Mouse (Mus musculus) embryonic facial prominence, embryonic 11.5 days (tissue): ENCODE results near the gene Arl15. TPM values are rescaled to one million over a fixed set of nuclear protein-coding genes. Genes with fewer than 3 reads are reported as not detected.

Experiments used
- ATAC-seq: fragments of 200-750 bp; cut with Nextera tagmentation; replicated peaks from 2 replicates; pipeline ENCODE4 v1.8.0; 2017; ENCODE audit warnings: low read depth; ENCODE audit not compliant: insufficient number of reproducible peaks, low FRiP score, low TSS enrichment
- DNase-seq: peaks from one replicate; pipeline ENCODE4 v3.0.0-alpha.2; 2015; ENCODE audit warnings: low spot score
- H3K27ac ChIP-seq: fragments of 300-500 bp; sonication (generic); replicated peaks from 2 replicates; pipeline ENCODE4 v1.5.1; 2014; ENCODE audit warnings: mild to moderate bottlenecking, low read depth, low read length, control low read depth
- H3K27me3 ChIP-seq: fragments of 300-500 bp; sonication (generic); 2 replicates; pipeline ENCODE4 v1.6.1; 2014; ENCODE audit warnings: mild to moderate bottlenecking, low read length, moderate library complexity, mixed read lengths; ENCODE audit not compliant: control insufficient read depth, insufficient read depth
- H3K36me3 ChIP-seq: fragments of 300-500 bp; sonication (generic); replicated peaks from 2 replicates; pipeline ENCODE4 v1.6.1; 2014; ENCODE audit warnings: low read depth, mild to moderate bottlenecking, low read length, moderate library complexity, mixed read lengths; ENCODE audit not compliant: control insufficient read depth, insufficient read depth
- H3K4me1 ChIP-seq: fragments of 300-500 bp; sonication (generic); 2 replicates; pipeline ENCODE4 v1.6.1; 2014; ENCODE audit warnings: low read length, mixed read lengths; ENCODE audit not compliant: control insufficient read depth, insufficient read depth
- H3K4me2 ChIP-seq: fragments of 300-500 bp; sonication (generic); 2 replicates; pipeline ENCODE4 v1.6.1; 2014; ENCODE audit warnings: low read depth, mild to moderate bottlenecking, control low read depth, low read length, moderate library complexity
- H3K4me3 ChIP-seq: fragments of 300-500 bp; sonication (generic); 2 replicates; pipeline ENCODE4 v1.5.1; 2014; ENCODE audit warnings: low read depth, low read length, control low read depth
- H3K9ac ChIP-seq: fragments of 300-500 bp; sonication (generic); replicated peaks from 2 replicates; pipeline ENCODE4 v1.6.1; 2014; ENCODE audit warnings: mild to moderate bottlenecking, control low read depth, low read length
- H3K9me3 ChIP-seq: fragments of 300-500 bp; sonication (generic); replicated peaks from 2 replicates; pipeline ENCODE4 v1.6.1; 2016; ENCODE audit warnings: mild to moderate bottlenecking, low read length, inconsistent platforms, mixed read lengths; ENCODE audit not compliant: control insufficient read depth
- WGBS: fragments of 180-500 bp; shearing (Covaris S2); extraction: QIAGEN DNeasy Blood & Tissue Kit; methylation state at CpG from one replicate; pipeline ENCODE4 v1.1.7; 2014; 5-methylcytosine and 5-hydroxymethylcytosine counted together
- polyA plus RNA-seq: library from polyadenylated mRNA; unstranded; fragments of >200 nt; fragmentation: Nextera tagmentation; extraction: Ambion mirVana; gene quantifications from 2 replicates; pipeline ENCODE4 v1.2.1, GENCODE M21; 2014

Arl15 gene
- polyA plus RNA-seq, 1 experiment from 2014 or later, result 10.9 TPM

- Histone ChIP-seq H3K9me3 (no peaks in the 10 kb centered on the region), H3K27me3 (no peaks in the 10 kb centered on the region), H3K4me2 (no peak overlapping the region), H3K27ac (0 out of 2 replicates have a peak overlapping the region, but pooled peaks have one; percentile 47), H3K4me3 (no peak overlapping the region), H3K4me1 (no peaks in the 10 kb centered on the region), H3K36me3 (no peaks in the 10 kb centered on the region), H3K9ac (peak overlapping the region; percentile 23; the same call in 1 of the 2 replicates)
- ATAC-seq, result peak; percentile 70; the same call in 1 of the 2 replicates
- peak; percentile 44 for DNase-seq
- 46% methylated on average over 15 of the region's 15 CpGs for WGBS
Observed at GRCm38 (mm10) chr13:113917868-113918411, 123.6 kb downstream of the Arl15 start.

- no peak for ATAC-seq
- no peak overlapping the region for H3K4me3 ChIP-seq
- no peaks in the 10 kb centered on the region for H3K4me1 ChIP-seq
- WGBS, result 87% methylated on average over 7 of the region's 7 CpGs
- H3K9me3 ChIP-seq, result no peaks in the 10 kb centered on the region
- H3K27ac ChIP-seq, result no peak overlapping the region
- no peak for DNase-seq
- H3K36me3 ChIP-seq, result no peaks in the 10 kb centered on the region
- H3K4me2 ChIP-seq, result no peak overlapping the region
- H3K9ac ChIP-seq, result no peak overlapping the region
- no peaks in the 10 kb centered on the region for H3K27me3 ChIP-seq
Observed at GRCm38 (mm10) chr13:113918668-113919067, 124.4 kb downstream of the Arl15 start.

- ATAC-seq, result no peak
- Histone ChIP-seq H3K27me3 (no peaks in the 10 kb centered on the region), H3K4me3 (no peak overlapping the region), H3K36me3 (no peaks in the 10 kb centered on the region), H3K9me3 (no peaks in the 10 kb centered on the region), H3K4me2 (no peak overlapping the region), H3K9ac (no peak overlapping the region), H3K27ac (no peak overlapping the region), H3K4me1 (no peaks in the 10 kb centered on the region)
- WGBS, result 92% methylated on average over 4 of the region's 4 CpGs
- DNase-seq, result no peak
Observed at GRCm38 (mm10) chr13:113935697-113936096, 141.4 kb downstream of the Arl15 start.

GRCm38 (mm10) chr13:113937231-113937630, 142.9 kb downstream of the Arl15 start:
- Histone ChIP-seq H3K4me3 (no peak overlapping the region), H3K9ac (no peak overlapping the region), H3K4me2 (no peak overlapping the region), H3K4me1 (no peaks in the 10 kb centered on the region), H3K9me3 (no peaks in the 10 kb centered on the region), H3K36me3 (no peaks in the 10 kb centered on the region), H3K27me3 (no peaks in the 10 kb centered on the region), H3K27ac (no peak overlapping the region)
- 88% methylated on average over 5 of the region's 5 CpGs for WGBS
- no peak for ATAC-seq
- DNase-seq, result no peak

GRCm38 (mm10) chr13:113938561-113938960, 144.3 kb downstream of the Arl15 start:
- WGBS, result 65% methylated on average over 9 of the region's 9 CpGs

GRCm38 (mm10) chr13:113939097-113939496, 144.8 kb downstream of the Arl15 start:
- 91% methylated on average over 10 of the region's 10 CpGs for WGBS
- Histone ChIP-seq H3K9me3 (no peaks in the 10 kb centered on the region), H3K36me3 (no peaks in the 10 kb centered on the region), H3K9ac (no peak overlapping the region), H3K27ac (no peak overlapping the region), H3K27me3 (no peaks in the 10 kb centered on the region), H3K4me1 (no peaks in the 10 kb centered on the region), H3K4me2 (no peak overlapping the region), H3K4me3 (no peak overlapping the region)
- ATAC-seq, result no peak
- DNase-seq, result no peak

More at GRCm38 (mm10) chr13:113938561-113938960, 144.3 kb downstream of the Arl15 start:
- H3K4me2 ChIP-seq, result no peak overlapping the region
- no peak overlapping the region for H3K9ac ChIP-seq
- no peaks in the 10 kb centered on the region for H3K4me1 ChIP-seq
- DNase-seq (peak; percentile 53), ATAC-seq (no peak)
- H3K9me3 ChIP-seq, result no peaks in the 10 kb centered on the region
- no peak overlapping the region for H3K27ac ChIP-seq
- H3K27me3 ChIP-seq, result no peaks in the 10 kb centered on the region
- no peak overlapping the region for H3K4me3 ChIP-seq
- H3K36me3 ChIP-seq, result no peaks in the 10 kb centered on the region

GRCm38 (mm10) chr13:113939681-113940080, 145.4 kb downstream of the Arl15 start:
- no peak overlapping the region for H3K4me3 ChIP-seq
- no peak overlapping the region for H3K4me2 ChIP-seq
- H3K27me3 ChIP-seq, result no peaks in the 10 kb centered on the region
- no peak overlapping the region for H3K27ac ChIP-seq
- no peak overlapping the region for H3K9ac ChIP-seq
- no peaks in the 10 kb centered on the region for H3K4me1 ChIP-seq
- ATAC-seq, result no peak
- no peaks in the 10 kb centered on the region for H3K9me3 ChIP-seq
- DNase-seq, result no peak
- H3K36me3 ChIP-seq, result no peaks in the 10 kb centered on the region
- WGBS, result 85% methylated on average over 3 of the region's 3 CpGs

- no peaks in the 10 kb centered on the region for H3K36me3 ChIP-seq
- WGBS, result 81% methylated on average over 7 of the region's 7 CpGs
- DNase-seq (no peak), ATAC-seq (no peak)
- H3K9ac ChIP-seq, result no peak overlapping the region
- H3K9me3 ChIP-seq, result no peaks in the 10 kb centered on the region
- no peak overlapping the region for H3K4me2 ChIP-seq
- H3K27ac ChIP-seq, result no peak overlapping the region
- H3K4me1 ChIP-seq, result no peaks in the 10 kb centered on the region
- no peaks in the 10 kb centered on the region for H3K27me3 ChIP-seq
- H3K4me3 ChIP-seq, result no peak overlapping the region
Observed at GRCm38 (mm10) chr13:113940151-113940550, 145.8 kb downstream of the Arl15 start.
